Mouse (Mus musculus) forebrain, embryonic 12.5 days (tissue): ENCODE measurements around the gene Srxn1. TPM values are rescaled to one million over a fixed set of nuclear protein-coding genes. Genes with fewer than 3 reads are reported as not detected.

Experiments used
- ATAC-seq: fragments of 200-750 bp; cut with Nextera tagmentation; 2 replicates; pipeline ENCODE4 v1.8.0; 2017; ENCODE audit warnings: moderate TSS enrichment; ENCODE audit not compliant: low FRiP score
- H3K27ac ChIP-seq: fragments of 300-500 bp; sonication (generic); 2 replicates; pipeline ENCODE4 v1.5.1; 2016; ENCODE audit warnings: mild to moderate bottlenecking
- H3K27me3 ChIP-seq: fragments of 300-500 bp; sonication (generic); 2 replicates; pipeline ENCODE4 v1.6.1; 2016; ENCODE audit warnings: mild to moderate bottlenecking
- H3K36me3 ChIP-seq: fragments of 300-500 bp; sonication (generic); replicated peaks from 2 replicates; pipeline ENCODE4 v1.6.1; 2016; ENCODE audit warnings: mild to moderate bottlenecking
- H3K4me1 ChIP-seq: fragments of 300-500 bp; sonication (generic); 2 replicates; pipeline ENCODE4 v1.6.1; 2016
- H3K4me2 ChIP-seq: fragments of 300-500 bp; sonication (generic); 2 replicates; pipeline ENCODE4 v1.6.1; 2016; ENCODE audit warnings: mild to moderate bottlenecking, moderate library complexity
- H3K4me3 ChIP-seq: fragments of 300-500 bp; sonication (generic); replicated peaks from 2 replicates; pipeline ENCODE4 v1.5.1; 2016; ENCODE audit warnings: mild to moderate bottlenecking
- H3K9ac ChIP-seq: fragments of 300-500 bp; sonication (generic); 2 replicates; pipeline ENCODE4 v1.6.1; 2016; ENCODE audit warnings: mild to moderate bottlenecking
- H3K9me3 ChIP-seq: fragments of 300-500 bp; sonication (generic); 2 replicates; pipeline ENCODE4 v1.6.1; 2016
- WGBS: fragments of 180-500 bp; shearing (Covaris S2); methylation state at CpG from one replicate; pipeline ENCODE4 v1.1.7; 2016; 5-methylcytosine and 5-hydroxymethylcytosine counted together
- polyA plus RNA-seq: library from polyadenylated mRNA; unstranded; fragments of >200 nt; fragmentation: Nextera tagmentation; extraction: Ambion mirVana; gene quantifications from 2 replicates; pipeline ENCODE4 v1.2.1, GENCODE M21; 2016

The Srxn1 gene
- polyA plus RNA-seq, 1 experiment from 2014 or later, result 12.9 TPM

DNA sequence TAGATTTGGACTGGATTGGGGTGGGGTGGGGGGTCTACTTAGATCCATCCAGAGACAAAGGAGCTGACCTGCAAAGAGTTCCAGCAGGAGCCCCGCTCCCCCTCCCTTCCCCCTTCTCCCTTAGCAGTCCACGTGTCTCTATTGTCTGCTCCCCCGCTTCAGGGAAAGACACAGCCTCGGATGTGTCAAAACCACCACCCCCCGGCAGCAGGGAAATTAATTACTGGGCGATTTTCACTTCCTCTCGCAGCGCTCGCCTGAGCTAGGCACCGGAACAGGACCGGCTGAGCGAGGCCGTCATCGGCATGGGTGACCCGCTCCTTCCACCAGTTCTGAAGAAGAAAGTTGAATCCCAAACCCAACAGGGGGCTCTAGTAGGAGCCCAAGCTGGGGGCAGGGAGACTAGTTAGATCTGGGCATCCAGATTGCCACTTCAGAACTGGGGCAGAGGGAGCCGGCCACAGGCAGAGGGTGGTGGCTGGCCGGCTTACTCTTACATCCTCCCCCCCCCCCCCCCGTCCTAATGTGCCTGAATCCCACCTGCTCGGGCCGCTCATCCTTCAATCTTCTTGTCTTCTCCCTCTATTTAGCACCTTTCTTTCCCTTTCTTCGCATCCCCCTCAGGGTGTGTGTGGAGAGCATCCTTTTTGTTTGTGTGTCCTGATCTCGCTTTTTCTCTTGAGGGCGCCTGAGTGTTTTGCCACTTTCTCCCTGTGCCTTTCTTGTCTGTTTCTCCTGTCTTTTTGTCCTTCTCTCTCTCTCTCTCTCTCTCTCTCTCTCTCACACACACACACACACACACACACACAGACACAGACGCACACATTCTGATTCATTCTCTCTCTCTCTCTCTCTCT lies 24.4 kb upstream of the Srxn1 start, which contains the start of gene Scrt2:
Gene Scrt2, plus strand, starts transcription at position 845 of the 857 bp plus-strand sequence.
- peaks cover 64% of the 10 kb centered on the region for H3K27me3 ChIP-seq
- 0 out of 2 replicates have a peak, but pooled peaks cover 3% of the 10 kb centered on the region for H3K36me3 ChIP-seq
- H3K4me2 ChIP-seq, result peak within 1 kb of the TSS; percentile 78
- peaks cover 61% of the 10 kb centered on the region for H3K4me1 ChIP-seq
- H3K9ac ChIP-seq, result peak within 1 kb of the TSS; percentile 93
- peak; percentile 78 for ATAC-seq
- H3K9me3 ChIP-seq, result no peaks in the 10 kb centered on the region
- peak within 1 kb of the TSS; percentile 97 for H3K27ac ChIP-seq
- peak within 1 kb of the TSS; percentile 74 for H3K4me3 ChIP-seq
- WGBS, result 1% methylated on average over 21 of the region's 24 CpGs

DNA sequence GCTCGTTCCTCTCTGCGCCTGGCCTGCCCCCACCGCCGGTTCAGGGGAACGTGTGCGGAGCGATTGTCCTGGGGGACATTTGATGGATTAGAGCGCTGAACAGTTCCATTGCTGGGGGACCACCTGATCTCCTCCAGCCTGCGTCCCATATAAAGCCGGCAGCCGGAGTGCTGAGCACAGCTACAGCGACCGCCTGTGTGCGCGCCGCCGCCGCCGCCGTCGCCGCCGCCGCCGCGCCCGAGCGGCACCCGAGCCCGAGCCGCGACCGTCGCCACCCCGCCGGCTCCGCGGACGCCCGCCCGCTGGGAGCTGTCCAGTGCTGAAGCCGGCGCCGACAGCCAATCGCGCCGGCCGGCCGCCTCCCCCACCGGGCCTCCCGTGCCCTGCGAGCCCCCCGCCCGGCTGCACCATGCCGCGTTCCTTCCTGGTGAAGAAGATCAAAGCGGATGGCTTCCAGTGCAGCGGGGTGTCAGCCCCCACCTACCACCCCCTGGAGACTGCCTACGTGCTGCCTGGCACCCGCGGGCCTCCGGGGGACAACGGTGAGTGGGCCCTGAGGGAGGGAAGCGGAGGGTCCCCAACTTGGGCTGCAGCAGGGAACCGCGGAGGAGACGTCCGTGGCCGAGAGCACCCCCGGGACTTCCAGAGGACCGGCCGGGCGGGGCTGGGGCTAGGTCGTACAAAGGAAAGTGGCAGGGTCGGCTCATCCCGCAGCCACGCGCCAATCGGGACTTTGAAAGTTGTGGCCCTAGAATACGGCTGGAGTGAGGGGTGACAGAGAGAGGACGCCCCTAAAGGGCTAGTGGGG lies 23.5 kb upstream of the Srxn1 start:
- Histone ChIP-seq H3K4me2 (peak overlapping the region; percentile 78), H3K27me3 (peaks cover 62% of the 10 kb centered on the region), H3K4me1 (peaks cover 69% of the 10 kb centered on the region), H3K4me3 (peak overlapping the region; percentile 74), H3K9me3 (no peaks in the 10 kb centered on the region), H3K9ac (peak overlapping the region; percentile 93), H3K36me3 (peaks cover 3% of the 10 kb centered on the region; the same call in 1 of the 2 replicates), H3K27ac (peak overlapping the region; percentile 97)
- WGBS, result under 1% methylated on average over 81 of the region's 81 CpGs
- ATAC-seq, result peak; percentile 81

DNA sequence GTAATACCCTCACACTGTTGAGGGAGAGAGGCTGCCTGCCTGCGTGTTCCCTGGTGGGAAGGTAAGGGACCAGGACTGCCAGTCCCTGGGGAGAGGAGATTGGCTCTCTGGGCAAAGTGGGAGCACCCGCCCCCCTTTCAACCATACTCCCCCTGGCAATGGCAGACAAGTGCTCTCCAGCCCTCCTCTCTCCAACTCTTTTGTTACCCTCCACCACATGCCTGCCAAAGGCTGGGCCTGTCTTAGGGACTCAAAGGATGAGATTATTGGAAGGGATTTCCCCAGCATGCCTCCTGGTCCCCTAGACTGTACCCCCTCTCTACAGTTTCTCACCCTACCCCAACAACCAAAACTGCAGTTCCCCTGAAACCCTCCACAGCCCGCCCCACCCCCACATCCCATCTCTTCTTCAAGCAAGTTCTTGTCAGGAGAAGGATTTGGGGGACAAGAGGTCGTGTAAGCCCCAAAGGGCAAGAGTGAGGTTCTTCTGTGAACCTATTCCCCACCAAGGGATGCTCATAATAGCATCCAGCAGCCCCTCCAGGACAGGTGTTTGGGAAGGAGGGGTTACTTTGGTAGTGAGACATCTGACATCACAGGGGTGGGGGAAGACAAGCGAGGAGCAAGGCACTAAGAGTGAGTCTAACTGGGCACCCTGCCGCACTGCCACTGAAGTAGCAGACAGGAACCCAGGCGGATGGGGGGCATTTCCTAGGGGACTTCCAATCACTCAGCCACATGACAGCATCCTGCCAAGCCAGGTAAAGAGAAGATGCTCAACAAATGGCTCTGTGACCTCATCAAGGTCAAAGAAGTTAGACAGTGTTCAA lies 22.6 kb upstream of the Srxn1 start:
- Histone ChIP-seq H3K9me3 (no peaks in the 10 kb centered on the region), H3K4me3 (peak overlapping the region; percentile 74), H3K27ac (peak overlapping the region; percentile 97), H3K9ac (peak overlapping the region; percentile 93), H3K4me2 (peak overlapping the region; percentile 78), H3K27me3 (peaks cover 63% of the 10 kb centered on the region), H3K4me1 (peaks cover 74% of the 10 kb centered on the region), H3K36me3 (peaks cover 3% of the 10 kb centered on the region; the same call in 1 of the 2 replicates)
- 23% methylated on average over 7 of the region's 7 CpGs for WGBS
- peak; percentile 27; the same call in 1 of the 2 replicates for ATAC-seq

DNA sequence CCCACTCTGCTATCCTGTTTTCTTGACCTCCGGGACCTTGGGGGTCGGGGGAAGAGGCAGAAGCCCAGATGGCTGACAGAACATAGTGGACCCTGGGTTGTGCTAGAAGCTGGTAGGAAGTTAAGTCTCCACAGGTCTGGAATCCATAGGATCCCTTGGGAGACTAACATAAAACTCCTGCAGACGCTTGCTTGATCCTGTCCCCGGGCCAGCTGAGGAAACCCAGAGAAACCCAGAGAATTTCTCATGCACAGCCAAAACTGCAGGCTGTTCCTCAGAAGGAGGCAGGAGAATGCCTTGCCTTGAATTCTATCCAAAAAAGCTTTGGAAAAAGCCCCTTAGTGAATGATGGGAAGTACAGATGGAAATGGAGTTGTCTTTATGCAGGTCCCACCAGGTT lies 21.9 kb upstream of the Srxn1 start:
- Histone ChIP-seq H3K9ac (peak overlapping the region; percentile 93), H3K4me1 (peaks cover 77% of the 10 kb centered on the region), H3K9me3 (no peaks in the 10 kb centered on the region), H3K4me2 (peak overlapping the region; percentile 78), H3K27ac (peak overlapping the region; percentile 69), H3K4me3 (peak overlapping the region; percentile 74), H3K27me3 (peaks cover 58% of the 10 kb centered on the region), H3K36me3 (peaks cover 7% of the 10 kb centered on the region)
- ATAC-seq, result no peak
- 60% methylated on average over 4 of the region's 4 CpGs for WGBS

DNA sequence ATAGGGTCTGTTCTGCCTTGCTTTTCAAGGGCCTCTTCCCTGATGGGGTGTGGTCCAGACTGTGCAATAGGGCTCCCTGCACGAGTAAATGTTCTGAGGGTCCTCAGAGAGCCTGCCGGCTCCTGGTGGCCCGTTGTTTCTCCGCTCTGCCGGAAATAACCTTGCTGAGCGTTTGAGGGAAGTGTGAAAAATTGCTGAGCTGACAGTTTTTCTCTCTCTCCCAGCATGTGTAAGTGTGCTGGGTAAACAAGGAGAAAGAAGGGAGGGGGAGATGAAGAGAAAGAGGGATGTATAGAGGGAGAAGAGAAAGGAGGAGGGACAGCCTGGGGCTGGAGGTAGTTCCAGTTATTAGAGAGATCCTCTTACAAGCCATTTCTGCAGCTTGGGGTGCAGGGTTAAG lies 21.0 kb upstream of the Srxn1 start:
- Histone ChIP-seq H3K9me3 (no peaks in the 10 kb centered on the region), H3K9ac (peak overlapping the region; percentile 93), H3K27ac (peak overlapping the region; percentile 69), H3K36me3 (peaks cover 7% of the 10 kb centered on the region), H3K4me3 (peak overlapping the region; percentile 74), H3K27me3 (peaks cover 51% of the 10 kb centered on the region), H3K4me1 (peaks cover 71% of the 10 kb centered on the region), H3K4me2 (peak overlapping the region; percentile 78)
- WGBS, result 45% methylated on average over 6 of the region's 6 CpGs
- ATAC-seq, result no peak

DNA sequence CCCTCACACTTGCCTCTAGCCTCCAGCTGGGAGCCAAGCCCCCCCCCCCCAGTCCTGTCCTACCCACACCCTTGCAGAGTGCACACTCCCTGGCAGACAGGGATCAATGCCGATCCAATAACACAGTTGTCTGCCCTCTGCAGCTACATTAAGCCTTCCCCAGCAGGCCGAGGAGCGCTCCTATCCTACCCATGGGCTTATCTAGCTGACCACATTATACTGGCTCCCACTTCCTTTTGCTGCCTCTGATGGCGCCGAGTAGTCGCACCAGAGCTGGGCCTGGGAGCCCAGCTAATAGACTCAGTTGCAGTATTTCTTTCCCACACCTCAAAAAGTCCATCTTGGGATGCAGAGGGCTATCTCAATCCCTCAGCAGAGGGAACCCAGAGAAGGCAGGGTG lies 19.9 kb upstream of the Srxn1 start:
- H3K27me3 ChIP-seq, result peaks cover 50% of the 10 kb centered on the region

DNA sequence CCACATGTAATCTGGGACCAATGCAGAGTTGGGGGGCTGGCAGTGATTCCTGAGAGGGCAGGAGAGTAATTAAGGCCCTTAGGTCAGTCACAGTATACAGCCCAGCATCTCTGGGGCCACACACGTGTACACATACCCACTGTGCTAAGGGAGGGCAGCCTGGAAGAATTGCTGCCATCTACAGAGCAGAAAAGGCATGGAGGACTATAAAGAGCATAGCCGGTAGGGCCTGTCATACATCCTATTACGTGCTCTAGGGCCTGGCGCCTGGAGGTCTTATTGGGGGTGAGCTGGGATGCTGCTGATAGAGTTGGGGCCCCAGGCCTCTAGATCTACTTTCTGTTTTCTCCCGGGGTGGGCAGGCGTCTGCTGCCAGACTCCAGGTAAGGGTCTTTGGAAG lies 18.9 kb upstream of the Srxn1 start:
- Histone ChIP-seq H3K27ac (0 out of 2 replicates have a peak overlapping the region, but pooled peaks have one; percentile 31), H3K9me3 (no peaks in the 10 kb centered on the region), H3K27me3 (peaks cover 59% of the 10 kb centered on the region), H3K9ac (peak overlapping the region; percentile 25; the same call in 1 of the 2 replicates), H3K4me1 (peaks cover 70% of the 10 kb centered on the region), H3K4me2 (peak overlapping the region; percentile 78), H3K36me3 (peaks cover 15% of the 10 kb centered on the region), H3K4me3 (peak overlapping the region; percentile 13; the same call in 1 of the 2 replicates)
- no peak for ATAC-seq
- WGBS, result 65% methylated on average over 6 of the region's 6 CpGs

More for the DNA sequence above, 19.9 kb upstream of the Srxn1 start:
- H3K9me3 ChIP-seq, result no peaks in the 10 kb centered on the region
- WGBS, result 77% methylated on average over 6 of the region's 6 CpGs
- peaks cover 67% of the 10 kb centered on the region for H3K4me1 ChIP-seq
- ATAC-seq, result no peak
- peak overlapping the region; percentile 78 for H3K4me2 ChIP-seq
- H3K36me3 ChIP-seq, result peaks cover 14% of the 10 kb centered on the region
- H3K27ac ChIP-seq, result no peak overlapping the region
- H3K9ac ChIP-seq, result no peak overlapping the region
- H3K4me3 ChIP-seq, result peak overlapping the region; percentile 74

DNA sequence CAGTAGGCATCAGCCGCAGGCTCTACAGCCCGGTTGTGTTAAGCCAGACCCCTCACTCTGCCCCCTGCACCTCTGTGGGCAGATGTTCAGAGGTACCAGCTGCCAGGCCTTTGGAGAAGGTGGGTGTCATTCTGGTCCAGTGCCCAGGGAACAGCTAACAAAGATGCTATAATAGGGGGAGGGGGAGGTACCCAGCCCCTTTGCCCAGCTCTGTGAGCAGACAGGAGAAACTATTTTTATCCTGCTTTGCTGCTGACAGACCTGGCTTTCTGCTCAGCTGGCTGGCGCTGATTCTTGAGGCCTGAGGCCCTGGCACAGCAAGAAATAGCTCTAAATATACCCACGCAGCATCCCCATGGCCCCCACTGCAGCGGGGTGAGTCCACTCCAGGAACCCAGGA lies 18.2 kb upstream of the Srxn1 start:
- peaks cover 61% of the 10 kb centered on the region for H3K27me3 ChIP-seq
- peak overlapping the region; percentile 13; the same call in 1 of the 2 replicates for H3K4me3 ChIP-seq
- H3K36me3 ChIP-seq, result peaks cover 15% of the 10 kb centered on the region
- WGBS, result 84% methylated on average over 5 of the region's 5 CpGs
- peaks cover 72% of the 10 kb centered on the region for H3K4me1 ChIP-seq
- H3K9ac ChIP-seq, result peak overlapping the region; percentile 25
- ATAC-seq, result no peak
- peak overlapping the region; percentile 78 for H3K4me2 ChIP-seq
- 0 out of 2 replicates have a peak overlapping the region, but pooled peaks have one; percentile 31 for H3K27ac ChIP-seq
- H3K9me3 ChIP-seq, result no peaks in the 10 kb centered on the region

DNA sequence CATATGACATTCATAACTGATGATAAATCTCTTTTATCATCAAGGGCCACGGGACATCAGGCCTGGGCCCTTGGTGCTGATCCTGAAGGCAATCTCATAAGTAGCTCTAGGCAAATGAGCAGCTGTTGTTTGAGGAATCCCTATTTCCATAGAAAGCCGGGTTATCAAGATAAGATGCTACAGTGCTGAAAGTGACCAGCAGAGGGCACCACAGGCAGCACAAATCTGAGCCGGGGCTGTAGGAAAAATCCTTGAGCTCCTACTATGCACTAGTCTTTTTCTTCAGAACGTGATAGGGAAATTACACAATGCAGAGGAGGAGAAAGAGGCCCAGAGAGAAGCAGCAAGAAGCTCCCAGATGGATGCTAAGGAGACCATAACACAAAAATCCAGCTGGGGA lies 16.2 kb upstream of the Srxn1 start:
- WGBS, result 9% methylated on average over 4 of the region's 4 CpGs
- Histone ChIP-seq H3K27ac (no peak overlapping the region), H3K36me3 (peaks cover 15% of the 10 kb centered on the region), H3K4me3 (no peak overlapping the region), H3K9ac (no peak overlapping the region), H3K9me3 (no peaks in the 10 kb centered on the region), H3K4me1 (peaks cover 82% of the 10 kb centered on the region), H3K4me2 (no peak overlapping the region), H3K27me3 (peaks cover 64% of the 10 kb centered on the region)
- ATAC-seq, result no peak

DNA sequence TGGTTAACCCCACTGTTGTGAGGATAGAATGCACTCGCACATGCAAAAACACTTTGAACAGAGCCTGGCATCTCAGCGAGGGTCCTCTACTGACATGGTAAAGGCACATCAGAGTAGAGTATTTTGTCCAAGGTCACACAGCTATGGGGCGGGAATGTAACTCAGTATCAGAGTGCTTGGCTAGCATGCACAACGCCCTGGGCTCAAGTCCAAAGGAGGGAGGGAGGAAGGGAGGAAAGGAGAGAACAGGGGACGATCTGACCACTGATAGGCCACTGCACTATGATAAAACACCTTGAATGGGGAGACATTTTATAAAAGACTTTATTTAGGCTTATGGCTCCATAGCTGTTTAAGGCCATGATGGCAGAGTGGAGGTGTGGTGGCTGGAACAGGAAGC lies 15.7 kb upstream of the Srxn1 start:
- peaks cover 82% of the 10 kb centered on the region for H3K4me1 ChIP-seq
- H3K9me3 ChIP-seq, result no peaks in the 10 kb centered on the region
- no peak for ATAC-seq
- H3K9ac ChIP-seq, result no peak overlapping the region
- WGBS, result 83% methylated on average over 5 of the region's 5 CpGs
- peaks cover 67% of the 10 kb centered on the region for H3K27me3 ChIP-seq
- no peak overlapping the region for H3K4me3 ChIP-seq
- H3K4me2 ChIP-seq, result no peak overlapping the region
- H3K36me3 ChIP-seq, result peaks cover 15% of the 10 kb centered on the region
- no peak overlapping the region for H3K27ac ChIP-seq

DNA sequence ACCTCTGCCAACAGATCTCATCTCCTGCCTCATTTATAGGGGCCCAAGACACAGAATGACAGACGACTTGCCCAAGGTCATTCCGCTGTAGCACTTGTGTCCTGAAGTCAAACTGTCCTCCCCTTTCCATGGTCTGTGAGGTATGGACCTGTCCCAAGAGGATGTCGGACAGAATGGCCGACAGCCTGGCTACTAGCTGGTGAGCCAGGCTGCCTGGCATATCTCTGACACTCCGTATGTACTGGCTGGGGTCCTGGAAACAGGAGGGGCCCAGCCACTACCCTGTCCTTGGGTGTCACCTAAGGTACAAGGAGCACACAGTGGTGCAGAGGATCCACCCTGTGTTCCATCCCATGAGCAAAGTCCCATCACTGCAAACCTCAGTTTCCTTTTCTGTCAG lies 14.8 kb upstream of the Srxn1 start:
- Histone ChIP-seq H3K9ac (no peak overlapping the region), H3K27ac (no peak overlapping the region), H3K4me3 (no peak overlapping the region), H3K4me2 (no peak overlapping the region), H3K4me1 (peaks cover 82% of the 10 kb centered on the region), H3K36me3 (peaks cover 11% of the 10 kb centered on the region), H3K9me3 (no peaks in the 10 kb centered on the region), H3K27me3 (peaks cover 72% of the 10 kb centered on the region)
- 90% methylated on average over 5 of the region's 5 CpGs for WGBS
- no peak for ATAC-seq
